In genomic region chr3:36613908-36614255, GRCm38 (mm10) we compare ENCODE assay signal across 8 mouse cellular contexts. TPM values are rescaled to one million over a fixed set of nuclear protein-coding genes. Genes with fewer than 3 reads are reported as not detected.
DNase-seq lines count a peak whose midpoint lies in the region; ATAC-seq lines count a peak whose summit lies in the region.

No protein-coding gene starts in this region.

- no peak for ATAC-seq in hindbrain, embryonic 13.5 days (ENCODE audit: low FRiP score)

- no peak for DNase-seq in hindbrain, embryonic 10.5 days (ENCODE audit: low spot score)
- DNase-seq in 3T3-L1 (ENCODE audit: low read depth, low spot score) (peak; percentile 9), MN1 (ENCODE audit: low spot score) (no peak)
- DNase-seq in cerebellum, adult 11-12 months, result peak; percentile 42
- peak; percentile 16 for DNase-seq in induced T-regulatory cell, adult 2 months (ENCODE audit: low read depth)
- DNase-seq in thymus, postnatal 10 days (ENCODE audit: low spot score in 2 of 2), result no peak
- no peak for DNase-seq in right cerebral cortex, postnatal 25 days

- WGBS in hindbrain, embryonic 13.5 days, result 67% methylated on average over 5 of the region's 5 CpGs
- WGBS in hindbrain, embryonic 10.5 days, result 77% methylated on average over 5 of the region's 5 CpGs

- peaks cover 2% of the 10 kb centered on the region; the same call in 1 of the 2 replicates for H3K36me3 ChIP-seq in hindbrain, embryonic 13.5 days
- H3K36me3 ChIP-seq in hindbrain, embryonic 10.5 days, result no peaks in the 10 kb centered on the region

- H3K4me1 ChIP-seq in hindbrain, embryonic 13.5 days (replicated peaks), result peaks cover 11% of the 10 kb centered on the region
- peaks cover 14% of the 10 kb centered on the region for H3K4me1 ChIP-seq in hindbrain, embryonic 10.5 days (replicated peaks)

- no peaks in the 10 kb centered on the region for H3K9me3 ChIP-seq in hindbrain, embryonic 13.5 days
- H3K9me3 ChIP-seq in hindbrain, embryonic 10.5 days, result no peaks in the 10 kb centered on the region

- peak overlapping the region; percentile 61; the same call in 1 of the 2 replicates for H3K4me3 ChIP-seq in hindbrain, embryonic 13.5 days
- no peak overlapping the region for H3K4me3 ChIP-seq in hindbrain, embryonic 10.5 days

- peak overlapping the region; percentile 60 for H3K4me2 ChIP-seq in hindbrain, embryonic 13.5 days

- H3K27ac ChIP-seq in hindbrain, embryonic 13.5 days, result no peak overlapping the region
- no peak overlapping the region for H3K27ac ChIP-seq in hindbrain, embryonic 10.5 days

- no peak overlapping the region for H3K9ac ChIP-seq in hindbrain, embryonic 13.5 days

- H3K27me3 ChIP-seq in hindbrain, embryonic 13.5 days, result no peaks in the 10 kb centered on the region
- H3K27me3 ChIP-seq in hindbrain, embryonic 10.5 days (ENCODE audit: insufficient read depth, poor library complexity, severe bottlenecking), result peaks cover 3% of the 10 kb centered on the region; the same call in 1 of the 2 replicates

RNA-seq across cellular contexts. Expression of gene Bbs7, which starts 0.6 kb away (rescaled TPM):
- polyA plus RNA-seq in hindbrain, embryonic 13.5 days (2015; fragmentation: Nextera tagmentation; extraction: Ambion mirVana), result 21.7 and 22.8 TPM in 2 replicates
- 17.1 and 18.6 TPM in 2 replicates for polyA plus RNA-seq in hindbrain, embryonic 10.5 days (2016; fragmentation: Nextera tagmentation; extraction: Ambion mirVana)

RNA-seq across cellular contexts. Expression of gene Ccna2, which starts 41.9 kb away (rescaled TPM):
- 44.0 TPM in 2 replicates for polyA plus RNA-seq in hindbrain, embryonic 13.5 days (2015; fragmentation: Nextera tagmentation; extraction: Ambion mirVana)
- 217 and 241 TPM in 2 replicates for polyA plus RNA-seq in hindbrain, embryonic 10.5 days (2016; fragmentation: Nextera tagmentation; extraction: Ambion mirVana)

Comparison
In these comparisons a context has a peak if more than half of its experiments do, and no peak if none do; other contexts are left out.
1. DNase-seq: peak in 3T3-L1 (single experiment), cerebellum, adult 11-12 months (single experiment) and induced T-regulatory cell, adult 2 months (single experiment); none in hindbrain, embryonic 10.5 days (single experiment), MN1 (single experiment), thymus, postnatal 10 days (0 of 2) and right cerebral cortex, postnatal 25 days (single experiment).